Mouse (Mus musculus): ENCODE data around the gene E130114P18Rik. TPM values are rescaled to one million over a fixed set of nuclear protein-coding genes. Genes with fewer than 3 reads are reported as not detected.

Gene E130114P18Rik
- polyA plus RNA-seq, 1 experiment = 0.74 TPM

GRCm38 (mm10) chr4:97805255-97805654 is 27.4 kb upstream of the E130114P18Rik start:
- Histone ChIP-seq H3K4me1 (ENCODE audit: control insufficient read depth, insufficient read depth, low read length) (no peaks in the 10 kb centered on the region), H3K36me3 (ENCODE audit: control insufficient read depth, insufficient read depth, low read length) (no peaks in the 10 kb centered on the region)
- TF ChIP-seq CTCF (IDR thresholded peaks at IDR 0.05; ENCODE audit: control insufficient read depth, insufficient read depth, insufficient replicate concordance, low read depth, low read length) = no peak
- no peak for TF ChIP-seq POLR2A (IDR thresholded peaks at IDR 0.05; ENCODE audit: control insufficient read depth, low read depth, low read length)

DNA sequence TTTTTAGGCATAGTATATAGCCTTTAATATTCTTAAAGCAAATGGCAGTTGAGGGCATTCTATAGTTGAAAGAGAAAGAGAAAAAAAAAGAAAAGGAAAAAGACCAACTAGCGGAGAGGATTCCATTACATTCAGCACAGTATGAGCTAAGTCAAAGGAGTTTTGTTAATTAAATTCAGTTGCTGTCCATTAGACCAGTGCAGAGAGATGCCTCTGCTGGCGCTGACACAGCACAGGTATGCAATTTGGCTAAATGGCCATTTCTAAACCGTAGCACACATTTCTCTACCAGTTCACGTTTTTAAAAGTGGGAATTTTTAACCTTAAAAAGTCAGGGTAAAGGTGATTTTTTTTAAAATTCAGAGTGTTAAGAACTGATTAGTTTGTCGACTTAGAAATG is 26.8 kb upstream of the E130114P18Rik start:
- no peaks in the 10 kb centered on the region for H3K27me3 ChIP-seq (ENCODE audit: control insufficient read depth, insufficient read depth, low read length)
- no peaks in the 10 kb centered on the region for H3K4me1 ChIP-seq (ENCODE audit: control insufficient read depth, insufficient read depth, low read length)
- H3K27ac ChIP-seq (ENCODE audit: control insufficient read depth, insufficient read depth, low read depth, low read length) = no peak overlapping the region
- no peaks in the 10 kb centered on the region for H3K36me3 ChIP-seq (ENCODE audit: control insufficient read depth, insufficient read depth, low read length)
- TF ChIP-seq CTCF (IDR thresholded peaks at IDR 0.05; ENCODE audit: control insufficient read depth, insufficient read depth, insufficient replicate concordance, low read depth, low read length) = no peak
- no peak overlapping the region for H3K4me3 ChIP-seq (ENCODE audit: control insufficient read depth, low read depth, low read length)

More at GRCm38 (mm10) chr4:97805255-97805654, 27.4 kb upstream of the E130114P18Rik start:
- H3K4me3 ChIP-seq (ENCODE audit: control insufficient read depth, low read depth, low read length) = no peak overlapping the region
- H3K27ac ChIP-seq (ENCODE audit: control insufficient read depth, insufficient read depth, low read depth, low read length) = no peak overlapping the region
- no peaks in the 10 kb centered on the region for H3K27me3 ChIP-seq (ENCODE audit: control insufficient read depth, insufficient read depth, low read length)

GRCm38 (mm10) chr4:97803791-97804190 is 25.9 kb upstream of the E130114P18Rik start:
- Histone ChIP-seq H3K27ac (ENCODE audit: control insufficient read depth, insufficient read depth, low read depth, low read length) (no peak overlapping the region), H3K4me1 (ENCODE audit: control insufficient read depth, insufficient read depth, low read length) (no peaks in the 10 kb centered on the region), H3K4me3 (ENCODE audit: control insufficient read depth, low read depth, low read length) (no peak overlapping the region), H3K36me3 (ENCODE audit: control insufficient read depth, insufficient read depth, low read length) (no peaks in the 10 kb centered on the region), H3K27me3 (ENCODE audit: control insufficient read depth, insufficient read depth, low read length) (no peaks in the 10 kb centered on the region)
- TF ChIP-seq CTCF (IDR thresholded peaks at IDR 0.05; ENCODE audit: control insufficient read depth, insufficient read depth, insufficient replicate concordance, low read depth, low read length) (no peak), POLR2A (IDR thresholded peaks at IDR 0.05; ENCODE audit: control insufficient read depth, low read depth, low read length) (no peak)

- Histone ChIP-seq H3K4me1 (ENCODE audit: control insufficient read depth, insufficient read depth, low read length) (no peaks in the 10 kb centered on the region), H3K27me3 (ENCODE audit: control insufficient read depth, insufficient read depth, low read length) (no peaks in the 10 kb centered on the region), H3K4me3 (ENCODE audit: control insufficient read depth, low read depth, low read length) (no peak overlapping the region), H3K36me3 (ENCODE audit: control insufficient read depth, insufficient read depth, low read length) (no peaks in the 10 kb centered on the region), H3K27ac (ENCODE audit: control insufficient read depth, insufficient read depth, low read depth, low read length) (no peak overlapping the region)
- TF ChIP-seq POLR2A (IDR thresholded peaks at IDR 0.05; ENCODE audit: control insufficient read depth, low read depth, low read length) = no peak
Measured at GRCm38 (mm10) chr4:97796505-97796904, 18.6 kb upstream of the E130114P18Rik start.

DNA sequence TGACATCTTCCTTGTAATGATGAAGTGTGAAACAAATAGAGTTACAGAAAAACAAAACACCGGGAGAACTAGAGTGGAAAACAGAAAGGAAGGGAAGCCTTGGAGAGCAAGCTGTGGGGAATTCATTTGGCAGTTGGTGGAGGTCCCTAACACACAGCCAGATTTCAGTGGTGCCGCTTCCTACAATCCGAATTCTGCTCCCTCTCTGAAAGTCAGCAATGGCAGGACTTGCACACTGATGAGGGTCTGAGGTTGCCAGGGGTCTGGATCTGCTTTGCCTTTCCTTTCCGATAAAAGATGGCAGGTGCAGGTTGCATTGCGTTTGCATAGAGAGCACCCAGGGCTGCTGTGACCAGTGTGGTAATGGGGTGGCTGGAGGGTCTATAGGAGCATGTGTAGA is 18.1 kb upstream of the E130114P18Rik start:
- TF ChIP-seq POLR2A (IDR thresholded peaks at IDR 0.05; ENCODE audit: control insufficient read depth, low read depth, low read length) (no peak), CTCF (IDR thresholded peaks at IDR 0.05; ENCODE audit: control insufficient read depth, insufficient read depth, insufficient replicate concordance, low read depth, low read length) (no peak)
- H3K27me3 ChIP-seq (ENCODE audit: control insufficient read depth, insufficient read depth, low read length) = no peaks in the 10 kb centered on the region
- no peaks in the 10 kb centered on the region for H3K4me1 ChIP-seq (ENCODE audit: control insufficient read depth, insufficient read depth, low read length)
- H3K36me3 ChIP-seq (ENCODE audit: control insufficient read depth, insufficient read depth, low read length) = no peaks in the 10 kb centered on the region
- no peak overlapping the region for H3K27ac ChIP-seq (ENCODE audit: control insufficient read depth, insufficient read depth, low read depth, low read length)
- no peak overlapping the region for H3K4me3 ChIP-seq (ENCODE audit: control insufficient read depth, low read depth, low read length)

GRCm38 (mm10) chr4:97794865-97795264 is 17.0 kb upstream of the E130114P18Rik start:
- Histone ChIP-seq H3K27ac (ENCODE audit: control insufficient read depth, insufficient read depth, low read depth, low read length) (no peak overlapping the region), H3K4me1 (ENCODE audit: control insufficient read depth, insufficient read depth, low read length) (no peaks in the 10 kb centered on the region), H3K4me3 (ENCODE audit: control insufficient read depth, low read depth, low read length) (no peak overlapping the region), H3K36me3 (ENCODE audit: control insufficient read depth, insufficient read depth, low read length) (no peaks in the 10 kb centered on the region), H3K27me3 (ENCODE audit: control insufficient read depth, insufficient read depth, low read length) (no peaks in the 10 kb centered on the region)
- TF ChIP-seq CTCF (IDR thresholded peaks at IDR 0.05; ENCODE audit: control insufficient read depth, insufficient read depth, insufficient replicate concordance, low read depth, low read length) = no peak
- no peak for TF ChIP-seq POLR2A (IDR thresholded peaks at IDR 0.05; ENCODE audit: control insufficient read depth, low read depth, low read length)

GRCm38 (mm10) chr4:97793931-97794330 is 16.1 kb upstream of the E130114P18Rik start:
- Histone ChIP-seq H3K36me3 (ENCODE audit: control insufficient read depth, insufficient read depth, low read length) (no peaks in the 10 kb centered on the region), H3K27me3 (ENCODE audit: control insufficient read depth, insufficient read depth, low read length) (no peaks in the 10 kb centered on the region), H3K4me3 (ENCODE audit: control insufficient read depth, low read depth, low read length) (no peak overlapping the region), H3K27ac (ENCODE audit: control insufficient read depth, insufficient read depth, low read depth, low read length) (no peak overlapping the region), H3K4me1 (ENCODE audit: control insufficient read depth, insufficient read depth, low read length) (no peaks in the 10 kb centered on the region)
- TF ChIP-seq POLR2A (IDR thresholded peaks at IDR 0.05; ENCODE audit: control insufficient read depth, low read depth, low read length) = no peak
- no peak for TF ChIP-seq CTCF (IDR thresholded peaks at IDR 0.05; ENCODE audit: control insufficient read depth, insufficient read depth, insufficient replicate concordance, low read depth, low read length)

DNA sequence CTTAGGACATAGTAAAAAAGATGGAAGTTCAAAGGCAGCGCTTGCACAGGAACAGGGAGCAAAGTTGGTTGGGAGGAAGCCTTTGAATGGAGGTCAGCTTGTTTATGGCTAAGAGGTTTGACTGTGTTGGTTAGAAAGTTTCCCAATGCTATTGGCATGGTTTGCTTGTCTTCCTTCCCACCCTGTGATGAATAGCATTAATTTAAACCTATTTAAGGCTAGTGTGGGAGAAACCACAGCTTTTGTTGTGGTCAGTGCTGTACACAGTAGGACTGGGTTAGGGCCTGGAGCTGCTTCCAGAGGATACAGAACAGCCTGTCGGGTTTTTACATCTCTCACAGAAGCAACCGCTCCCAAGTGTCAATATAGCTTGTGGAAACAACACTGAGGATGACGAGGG is 10.7 kb upstream of the E130114P18Rik start:
- Histone ChIP-seq H3K4me1 (ENCODE audit: control insufficient read depth, insufficient read depth, low read length) (no peaks in the 10 kb centered on the region), H3K4me3 (ENCODE audit: control insufficient read depth, low read depth, low read length) (no peak overlapping the region), H3K27ac (ENCODE audit: control insufficient read depth, insufficient read depth, low read depth, low read length) (no peak overlapping the region), H3K36me3 (ENCODE audit: control insufficient read depth, insufficient read depth, low read length) (no peaks in the 10 kb centered on the region), H3K27me3 (ENCODE audit: control insufficient read depth, insufficient read depth, low read length) (no peaks in the 10 kb centered on the region)
- TF ChIP-seq CTCF (IDR thresholded peaks at IDR 0.05; ENCODE audit: control insufficient read depth, insufficient read depth, insufficient replicate concordance, low read depth, low read length) (no peak), POLR2A (IDR thresholded peaks at IDR 0.05; ENCODE audit: control insufficient read depth, low read depth, low read length) (no peak)
